Mouse (Mus musculus) thymus, adult 2 months (tissue): Measurements from ENCODE around the gene Tdrd9.

Source experiments
- CTCF ChIP-seq: fragments of 200-500 bp; IDR thresholded peaks from 2 replicates; pipeline ENCODE4 v1.5.1; 2012; ENCODE audit warnings: mild to moderate bottlenecking, control low read depth, low read length, moderate library complexity, borderline replicate concordance; ENCODE audit not compliant: control insufficient read depth, poor library complexity, insufficient read depth; ENCODE audit errors: extremely low read depth
- POLR2A ChIP-seq: fragments of 200-500 bp; IDR thresholded peaks from 2 replicates; pipeline ENCODE4 v1.6.1; 2012; ENCODE audit warnings: mild to moderate bottlenecking, low read length, control low read depth, moderate library complexity; ENCODE audit not compliant: control insufficient read depth, poor library complexity, insufficient read depth; ENCODE audit errors: extremely low read depth

DNA sequence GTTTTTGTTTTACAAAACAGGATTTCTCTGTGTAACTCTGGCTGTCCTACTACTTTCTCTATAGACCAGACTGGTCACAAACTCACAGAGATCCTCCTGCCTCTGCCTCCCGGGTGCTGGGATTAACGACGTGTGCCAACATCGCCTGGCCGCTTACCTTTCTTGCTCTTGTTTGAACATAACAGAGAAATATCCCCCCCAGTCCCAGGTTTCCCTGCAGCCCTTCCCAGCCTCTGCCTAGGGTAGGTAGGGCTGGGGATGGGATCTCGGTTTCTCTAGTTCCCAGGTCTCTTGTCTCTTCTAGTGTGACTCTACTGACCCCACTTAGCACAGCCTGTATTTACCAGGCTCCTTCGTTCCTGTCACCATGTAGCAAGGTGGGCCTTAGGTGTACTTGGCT, 28.4 kb downstream of the Tdrd9 start:
- no peak for TF ChIP-seq CTCF
- no peak for TF ChIP-seq POLR2A
